Mouse (Mus musculus): ENCODE measurements at regions not wholly inside any gene's neighbourhood (a gene's known extent, or its start where the extent isn't known, plus 50 kb on each side); places are given as distances from the start of the nearest gene placed in this dataset.

- Histone ChIP-seq H3K4me3 (ENCODE audit: low read depth, low read length) (no peak overlapping the region), H3K27me3 (ENCODE audit: control insufficient read depth, insufficient read depth, low read length) (no peaks in the 10 kb centered on the region), H3K36me3 (ENCODE audit: control insufficient read depth, insufficient read depth, low read length) (no peaks in the 10 kb centered on the region), H3K9me3 (ENCODE audit: control insufficient read depth, low read length) (no peaks in the 10 kb centered on the region), H3K4me1 (ENCODE audit: control insufficient read depth, insufficient read depth, low read length) (peaks cover 14% of the 10 kb centered on the region), H3K9ac (ENCODE audit: low read length) (no peak overlapping the region), H3K4me2 (ENCODE audit: low read depth) (no peak overlapping the region), H3K27ac (ENCODE audit: low read depth, low read length) (peak overlapping the region; percentile 67)
- 42% methylated on average over 8 of the region's 8 CpGs for WGBS
- peak; percentile 91 for ATAC-seq (ENCODE audit: insufficient read depth, low FRiP score, low TSS enrichment)
- DNase-seq (ENCODE audit: low spot score) = peak; percentile 71
These were observed 141.5 kb upstream of the Ubash3b start for GRCm38 (mm10) chr9:41302809-41303493.

- ATAC-seq (ENCODE audit: insufficient read depth, low FRiP score, low TSS enrichment) (no peak), DNase-seq (ENCODE audit: low spot score) (no peak)
- Histone ChIP-seq H3K36me3 (ENCODE audit: control insufficient read depth, insufficient read depth, low read length) (no peaks in the 10 kb centered on the region), H3K27ac (ENCODE audit: low read depth, low read length) (no peak overlapping the region), H3K4me2 (ENCODE audit: low read depth) (no peak overlapping the region), H3K9ac (ENCODE audit: low read length) (no peak overlapping the region), H3K9me3 (ENCODE audit: control insufficient read depth, low read length) (no peaks in the 10 kb centered on the region), H3K4me1 (ENCODE audit: control insufficient read depth, insufficient read depth, low read length) (peaks cover 4% of the 10 kb centered on the region; the same call in 1 of the 2 replicates), H3K4me3 (ENCODE audit: low read depth, low read length) (no peak overlapping the region), H3K27me3 (ENCODE audit: control insufficient read depth, insufficient read depth, low read length) (no peaks in the 10 kb centered on the region)
- WGBS = 87% methylated on average over 4 of the region's 4 CpGs
These were observed 124.6 kb upstream of the Ubash3b start for GRCm38 (mm10) chr9:41286145-41286468.

- 51% methylated on average over 8 of the region's 8 CpGs for WGBS
- no peak overlapping the region for H3K4me2 ChIP-seq (ENCODE audit: low read depth)
- no peaks in the 10 kb centered on the region for H3K36me3 ChIP-seq (ENCODE audit: control insufficient read depth, insufficient read depth, low read length)
- no peaks in the 10 kb centered on the region for H3K27me3 ChIP-seq (ENCODE audit: control insufficient read depth, insufficient read depth, low read length)
- ATAC-seq (ENCODE audit: insufficient read depth, low FRiP score, low TSS enrichment) (peak; percentile 35; the same call in 1 of the 2 replicates), DNase-seq (ENCODE audit: low spot score) (peak; percentile 22)
- H3K27ac ChIP-seq (ENCODE audit: low read depth, low read length) = no peak overlapping the region
- H3K9me3 ChIP-seq (ENCODE audit: control insufficient read depth, low read length) = no peaks in the 10 kb centered on the region
- H3K4me3 ChIP-seq (ENCODE audit: low read depth, low read length) = no peak overlapping the region
- no peak overlapping the region; the same call in 1 of the 2 replicates for H3K9ac ChIP-seq (ENCODE audit: low read length)
- H3K4me1 ChIP-seq (ENCODE audit: control insufficient read depth, insufficient read depth, low read length) = peaks cover 4% of the 10 kb centered on the region; the same call in 1 of the 2 replicates
These were observed 124.0 kb upstream of the Ubash3b start for GRCm38 (mm10) chr9:41285266-41286144.

GRCm38 (mm10) chr9:41277726-41278125, 116.2 kb upstream of the Ubash3b start:
- no peak overlapping the region for H3K27ac ChIP-seq (ENCODE audit: low read depth, low read length)
- no peaks in the 10 kb centered on the region for H3K27me3 ChIP-seq (ENCODE audit: control insufficient read depth, insufficient read depth, low read length)
- no peak overlapping the region for H3K9ac ChIP-seq (ENCODE audit: low read length)
- 83% methylated on average over 2 of the region's 2 CpGs for WGBS
- no peak overlapping the region for H3K4me2 ChIP-seq (ENCODE audit: low read depth)
- DNase-seq (ENCODE audit: low spot score) (no peak), ATAC-seq (ENCODE audit: insufficient read depth, low FRiP score, low TSS enrichment) (no peak)
- H3K4me1 ChIP-seq (ENCODE audit: control insufficient read depth, insufficient read depth, low read length) = peaks cover 4% of the 10 kb centered on the region
- no peaks in the 10 kb centered on the region for H3K9me3 ChIP-seq (ENCODE audit: control insufficient read depth, low read length)
- H3K36me3 ChIP-seq (ENCODE audit: control insufficient read depth, insufficient read depth, low read length) = no peaks in the 10 kb centered on the region
- H3K4me3 ChIP-seq (ENCODE audit: low read depth, low read length) = no peak overlapping the region

GRCm38 (mm10) chr9:41273839-41274271, 112.4 kb upstream of the Ubash3b start:
- peak overlapping the region; percentile 22 for H3K4me3 ChIP-seq (ENCODE audit: low read depth, low read length)
- H3K27ac ChIP-seq (ENCODE audit: low read depth, low read length) = peak overlapping the region; percentile 95
- no peaks in the 10 kb centered on the region for H3K27me3 ChIP-seq (ENCODE audit: control insufficient read depth, insufficient read depth, low read length)
- H3K4me2 ChIP-seq (ENCODE audit: low read depth) = peak overlapping the region; percentile 58
- no peak for DNase-seq (ENCODE audit: low spot score)
- H3K9me3 ChIP-seq (ENCODE audit: control insufficient read depth, low read length) = no peaks in the 10 kb centered on the region
- ATAC-seq (ENCODE audit: insufficient read depth, low FRiP score, low TSS enrichment) = peak; percentile 67
- WGBS = 9% methylated on average over 13 of the region's 13 CpGs
- peaks cover 8% of the 10 kb centered on the region for H3K4me1 ChIP-seq (ENCODE audit: control insufficient read depth, insufficient read depth, low read length)
- no peaks in the 10 kb centered on the region for H3K36me3 ChIP-seq (ENCODE audit: control insufficient read depth, insufficient read depth, low read length)
- peak overlapping the region; percentile 67 for H3K9ac ChIP-seq (ENCODE audit: low read length)

GRCm38 (mm10) chr9:41273171-41273781, 111.8 kb upstream of the Ubash3b start:
- Histone ChIP-seq H3K27me3 (ENCODE audit: control insufficient read depth, insufficient read depth, low read length) (no peaks in the 10 kb centered on the region), H3K9ac (ENCODE audit: low read length) (peak overlapping the region; percentile 67), H3K4me3 (ENCODE audit: low read depth, low read length) (peak overlapping the region; percentile 22), H3K9me3 (ENCODE audit: control insufficient read depth, low read length) (no peaks in the 10 kb centered on the region), H3K27ac (ENCODE audit: low read depth, low read length) (peak overlapping the region; percentile 95), H3K4me2 (ENCODE audit: low read depth) (peak overlapping the region; percentile 58), H3K36me3 (ENCODE audit: control insufficient read depth, insufficient read depth, low read length) (no peaks in the 10 kb centered on the region), H3K4me1 (ENCODE audit: control insufficient read depth, insufficient read depth, low read length) (peaks cover 8% of the 10 kb centered on the region)
- peak; percentile 96 for ATAC-seq (ENCODE audit: insufficient read depth, low FRiP score, low TSS enrichment)
- DNase-seq (ENCODE audit: low spot score) = peak; percentile 91
- WGBS = under 1% methylated on average over 18 of the region's 18 CpGs

- no peak overlapping the region for H3K4me3 ChIP-seq (ENCODE audit: low read depth, low read length)
- DNase-seq (ENCODE audit: low spot score) (peak; percentile 45), ATAC-seq (ENCODE audit: insufficient read depth, low FRiP score, low TSS enrichment) (peak; percentile 7; the same call in 1 of the 2 replicates)
- 0 out of 2 replicates have a peak overlapping the region, but pooled peaks have one; percentile 38 for H3K9ac ChIP-seq (ENCODE audit: low read length)
- H3K4me1 ChIP-seq (ENCODE audit: control insufficient read depth, insufficient read depth, low read length) = peaks cover 8% of the 10 kb centered on the region
- 11% methylated on average over 6 of the region's 6 CpGs for WGBS
- no peaks in the 10 kb centered on the region for H3K36me3 ChIP-seq (ENCODE audit: control insufficient read depth, insufficient read depth, low read length)
- no peaks in the 10 kb centered on the region for H3K27me3 ChIP-seq (ENCODE audit: control insufficient read depth, insufficient read depth, low read length)
- peak overlapping the region; percentile 58; the same call in 1 of the 2 replicates for H3K4me2 ChIP-seq (ENCODE audit: low read depth)
- peak overlapping the region; percentile 95 for H3K27ac ChIP-seq (ENCODE audit: low read depth, low read length)
- H3K9me3 ChIP-seq (ENCODE audit: control insufficient read depth, low read length) = no peaks in the 10 kb centered on the region
These were observed 111.1 kb upstream of the Ubash3b start for GRCm38 (mm10) chr9:41272596-41272995.

- DNase-seq (ENCODE audit: low spot score) = no peak
- 37% methylated on average over 3 of the region's 3 CpGs for WGBS
- Histone ChIP-seq H3K9me3 (ENCODE audit: control insufficient read depth, low read length) (no peaks in the 10 kb centered on the region), H3K4me1 (ENCODE audit: control insufficient read depth, insufficient read depth, low read length) (peaks cover 4% of the 10 kb centered on the region), H3K9ac (ENCODE audit: low read length) (no peak overlapping the region), H3K36me3 (ENCODE audit: control insufficient read depth, insufficient read depth, low read length) (no peaks in the 10 kb centered on the region), H3K27ac (ENCODE audit: low read depth, low read length) (no peak overlapping the region), H3K27me3 (ENCODE audit: control insufficient read depth, insufficient read depth, low read length) (no peaks in the 10 kb centered on the region), H3K4me2 (ENCODE audit: low read depth) (no peak overlapping the region), H3K4me3 (ENCODE audit: low read depth, low read length) (no peak overlapping the region)
- no peak for ATAC-seq (ENCODE audit: insufficient read depth, low FRiP score, low TSS enrichment)
These were observed 106.6 kb upstream of the Ubash3b start for GRCm38 (mm10) chr9:41268112-41268511.
